Mouse (Mus musculus) thymus, adult 2 months (tissue): ENCODE results near the gene Myl12a.

Experiments
- CTCF ChIP-seq: fragments of 200-500 bp; IDR thresholded peaks from 2 replicates; pipeline ENCODE4 v1.5.1; 2012; ENCODE audit warnings: mild to moderate bottlenecking, control low read depth, low read length, moderate library complexity, borderline replicate concordance; ENCODE audit not compliant: control insufficient read depth, poor library complexity, insufficient read depth; ENCODE audit errors: extremely low read depth
- POLR2A ChIP-seq: fragments of 200-500 bp; IDR thresholded peaks from 2 replicates; pipeline ENCODE4 v1.6.1; 2012; ENCODE audit warnings: mild to moderate bottlenecking, low read length, control low read depth, moderate library complexity; ENCODE audit not compliant: control insufficient read depth, poor library complexity, insufficient read depth; ENCODE audit errors: extremely low read depth

DNA sequence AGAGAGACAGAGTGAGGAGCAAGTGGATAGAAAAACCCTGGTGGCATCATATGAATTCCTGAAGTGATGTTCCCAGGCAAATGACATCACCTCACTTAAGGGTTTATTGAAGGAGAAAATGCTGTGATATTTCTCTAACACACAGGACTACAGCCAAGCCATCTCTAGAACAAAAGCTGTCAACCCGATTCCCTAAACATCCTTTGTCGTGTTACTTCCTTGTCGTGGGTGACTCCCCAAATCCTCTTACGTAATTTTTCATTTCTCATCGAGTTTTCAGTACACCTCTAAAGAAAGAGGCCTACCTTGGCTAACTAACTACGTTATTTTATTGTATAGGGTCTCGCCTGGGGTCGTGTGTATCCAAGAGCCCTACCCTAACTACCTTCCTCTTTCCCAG lies 13.2 kb downstream of the Myl12a start:
- TF ChIP-seq CTCF (no peak), POLR2A (no peak)
